ENCODE assay signal across 23 mouse cellular contexts in genomic region chr3:153800690-153801089, GRCm38 (mm10). TPM values are rescaled to one million over a fixed set of nuclear protein-coding genes. Genes with fewer than 3 reads are reported as not detected.
DNase-seq lines count a peak whose midpoint lies in the region; ATAC-seq and TF ChIP-seq lines count a peak whose summit lies in the region.
"Had no signal": no experiment of that assay in that cellular context is flagged by ENCODE, and none has a peak within 500 bp of the region (broad histone marks: within the 10 kb centered on the region; RNA-seq: fewer than 3 reads in every experiment).

No protein-coding gene starts in this region.

- H3K4me2 ChIP-seq in liver, embryonic 14.5 days (ENCODE audit: low read depth), result peak overlapping the region; percentile 34
- H3K4me2 ChIP-seq: embryonic facial prominence, embryonic 15.5 days; forebrain, embryonic 13.5 days; heart, embryonic 13.5 days; hindbrain, embryonic 15.5 days had no signal

- H3K27ac ChIP-seq in heart, embryonic 10.5 days, result 0 out of 2 replicates have a peak overlapping the region, but pooled peaks have one; percentile 67
- H3K27ac ChIP-seq in liver, embryonic 14.5 days, result peak overlapping the region; percentile 94
- H3K27ac ChIP-seq: embryonic facial prominence, embryonic 15.5 days; forebrain, embryonic 13.5 days; heart, embryonic 13.5 days; hindbrain, embryonic 15.5 days had no signal

- H3K4me3 ChIP-seq in heart, embryonic 10.5 days, result no peak overlapping the region
- no peak overlapping the region for H3K4me3 ChIP-seq in liver, embryonic 14.5 days (ENCODE audit: insufficient read depth in 1 of 2, low read depth in 2 of 2, low read length in 2 of 2)
- H3K4me3 ChIP-seq: embryonic facial prominence, embryonic 15.5 days; forebrain, embryonic 13.5 days; heart, embryonic 13.5 days; hindbrain, embryonic 15.5 days had no signal

- peaks cover 9% of the 10 kb centered on the region for H3K4me1 ChIP-seq in heart, embryonic 10.5 days
- H3K4me1 ChIP-seq in liver, embryonic 14.5 days (replicated peaks; ENCODE audit: control insufficient read depth in 2 of 2, insufficient read depth in 2 of 2, low read length in 1 of 2), result peaks cover 60 to 73% of the 10 kb centered on the region in 2 experiments
- H3K4me1 ChIP-seq: hindbrain, embryonic 15.5 days had no signal

- ATAC-seq in liver, embryonic 14.5 days (ENCODE audit: insufficient read depth), result peak; percentile 68
- 0 out of 2 replicates have a peak, but pooled peaks have one; percentile 24 for ATAC-seq in megakaryocyte-erythroid progenitor cell, adult 5-6 weeks (replicated peaks; ENCODE audit: low FRiP score, low TSS enrichment, poor library complexity, severe bottlenecking)
- ATAC-seq: forebrain, embryonic 13.5 days; forebrain, postnatal 0 days; inflammation-experienced regulatory T-cells, adult 6 months had no signal

- intact Hi-C loops in left cerebral cortex, postnatal 25 days (cut with DNase I), result loop anchor here (5.0 kb wide), 1 partner anchor 73 kb away; the partner anchor contains the start of gene St6galnac3

- DNase-seq in heart, embryonic 10.5 days (ENCODE audit: low spot score), result no peak
- no peak for DNase-seq in heart, adult 8-10 months (ENCODE audit: low spot score)
- peak; percentile 57 for DNase-seq in liver
- peak; percentile 46 to 64 (median 55) for DNase-seq in liver, embryonic 14.5 days (ENCODE audit: low read depth in 3 of 3, low spot score in 3 of 3)
- DNase-seq in gastrocnemius, postnatal 10 days, result no peak
- no peak for DNase-seq in left cerebral cortex, postnatal 25 days (ENCODE audit: low spot score in 2 of 2)
- DNase-seq: adrenal gland, adult 8-10 months; adrenal gland, postnatal 36 days; cerebellum, adult 8-10 months; cerebellum, postnatal 14 days; embryo, embryonic 11 days; forebrain, postnatal 0 days; gastrocnemius, postnatal 25 days; heart, adult 18-20 months; heart, postnatal 36 days had no signal

- peak; percentile 42; the same call in 1 of the 2 replicates for TF ChIP-seq EP300 in liver, embryonic 14.5 days (IDR thresholded peaks at IDR 0.05; ENCODE audit: low read depth)

- 70% methylated on average over 5 of the region's 5 CpGs for WGBS in heart, embryonic 10.5 days
- WGBS in liver, embryonic 14.5 days (ENCODE audit: insufficient replicate concordance), result 25% methylated on average over 5 of the region's 5 CpGs

- no peaks in the 10 kb centered on the region for H3K36me3 ChIP-seq in heart, embryonic 10.5 days
- H3K36me3 ChIP-seq in liver, embryonic 14.5 days (replicated peaks; ENCODE audit: control insufficient read depth, insufficient read depth, low read depth), result no peaks in the 10 kb centered on the region
- H3K36me3 ChIP-seq: embryonic facial prominence, embryonic 15.5 days; heart, embryonic 13.5 days; hindbrain, embryonic 15.5 days had no signal

- H3K9me3 ChIP-seq in heart, embryonic 10.5 days, result no peaks in the 10 kb centered on the region
- H3K9me3 ChIP-seq in liver, embryonic 14.5 days (ENCODE audit: control insufficient read depth, low read length), result no peaks in the 10 kb centered on the region
- H3K9me3 ChIP-seq: embryonic facial prominence, embryonic 15.5 days; forebrain, embryonic 13.5 days; heart, embryonic 13.5 days; hindbrain, embryonic 15.5 days had no signal

- H3K9ac ChIP-seq in liver, embryonic 14.5 days (replicated peaks), result peak overlapping the region; percentile 61
- H3K9ac ChIP-seq: embryonic facial prominence, embryonic 15.5 days; forebrain, embryonic 13.5 days; forebrain, postnatal 0 days; heart, embryonic 13.5 days; hindbrain, embryonic 15.5 days had no signal

- no peak for TF ChIP-seq CTCF in liver, embryonic 14.5 days (IDR thresholded peaks at IDR 0.05; ENCODE audit: low read depth)

- no peaks in the 10 kb centered on the region for H3K27me3 ChIP-seq in heart, embryonic 10.5 days (ENCODE audit: insufficient read depth, poor library complexity, severe bottlenecking)
- H3K27me3 ChIP-seq in liver, embryonic 14.5 days (ENCODE audit: control insufficient read depth, insufficient read depth, low read length), result no peaks in the 10 kb centered on the region
- H3K27me3 ChIP-seq: CH12.LX; embryonic facial prominence, embryonic 15.5 days; forebrain, embryonic 13.5 days; heart, embryonic 13.5 days; hindbrain, embryonic 15.5 days had no signal

RNA-seq across cellular contexts. Expression of gene Asb17, which starts 43.3 kb away (rescaled TPM):
- 1.0 and 2.0 TPM in 2 replicates for polyA plus RNA-seq in heart, embryonic 10.5 days (2016; fragmentation: Nextera tagmentation; extraction: Ambion mirVana)
- not detected for total RNA-seq in heart, adult 8-10 months (2022)
- 0.88 and 1.4 TPM in 2 replicates for polyA plus RNA-seq in liver, embryonic 14.5 days (2012; rRNA removed)
- polyA plus RNA-seq in liver, embryonic 14.5 days (2014; fragmentation: Nextera tagmentation; extraction: Ambion mirVana), result 3.9 and 5.8 TPM in 2 replicates
- total RNA-seq in megakaryocyte-erythroid progenitor cell, adult 5-6 weeks (2014; fragmentation: Nextera tagmentation), result 11.2 and 12.2 TPM in 2 replicates
- total RNA-seq in megakaryocyte-erythroid progenitor cell, adult 5-6 weeks (2017), result 3.7 and 4.2 TPM in 2 replicates
- total RNA-seq in gastrocnemius, postnatal 10 days (2021), result not detected
- total RNA-seq in left cerebral cortex, postnatal 25 days (2021), result not detected
- total RNA-seq: adrenal gland, adult 8-10 months; adrenal gland, postnatal 36 days; forebrain, postnatal 0 days; gastrocnemius, adult 18-20 months; gastrocnemius, postnatal 25 days; heart, adult 18-20 months; heart, postnatal 36 days had no signal
- polyA plus RNA-seq: forebrain, embryonic 13.5 days; forebrain, postnatal 0 days; inflammation-experienced regulatory T-cells, adult 6 months had no signal

Comparison
In these comparisons a context has a peak if more than half of its experiments do, and no peak if none do; other contexts are left out.
1. DNase-seq: peak in liver (single experiment) and liver, embryonic 14.5 days (3 of 3); none in heart, embryonic 10.5 days (single experiment), heart, adult 8-10 months (single experiment), gastrocnemius, postnatal 10 days (single experiment) and left cerebral cortex, postnatal 25 days (0 of 2).
2. RNA of gene Asb17, which starts 43.3 kb away (total RNA-seq): 3.7 to 12.2 TPM in megakaryocyte-erythroid progenitor cell, adult 5-6 weeks; not detected in heart, adult 8-10 months, not detected in gastrocnemius, postnatal 10 days and not detected in left cerebral cortex, postnatal 25 days; every median in the first group is over 4 times any median in the second.